Mouse (Mus musculus): ENCODE results near the gene Dhrs4. TPM values are rescaled to one million over a fixed set of nuclear protein-coding genes. Genes with fewer than 3 reads are reported as not detected.

Gene Dhrs4
- polyA plus RNA-seq, 1 experiment from 2014 or later, result 60.7 TPM

- Histone ChIP-seq H3K27me3 (no peaks in the 10 kb centered on the region), H3K36me3 (no peaks in the 10 kb centered on the region), H3K4me3 (no peak overlapping the region), H3K27ac (no peak overlapping the region), H3K9me3 (replicated peaks) (no peaks in the 10 kb centered on the region), H3K4me1 (replicated peaks) (peaks cover 10% of the 10 kb centered on the region), H3K9ac (no peak overlapping the region), H3K4me2 (no peak overlapping the region)
- ATAC-seq (replicated peaks; ENCODE audit: insufficient number of reproducible peaks, insufficient read depth, low FRiP score, low read depth), result no peak
- WGBS, result 43% methylated on average over 6 of the region's 6 CpGs
These were observed 57.7 kb downstream of the Dhrs4 start for GRCm38 (mm10) chr14:55536116-55536745.

Other genes starting within 250 kb of the Dhrs4 start
- gene Carmil3, start 11.9 kb downstream of the Dhrs4 start, polyA plus RNA-seq (2015; fragmentation: Nextera tagmentation; extraction: Ambion mirVana), result 1.1 and 1.8 TPM in 2 replicates
- 0.30 and 0.34 TPM in 2 replicates for gene Cpne6, start 31.7 kb downstream of the Dhrs4 start, polyA plus RNA-seq (2015; fragmentation: Nextera tagmentation; extraction: Ambion mirVana)
- gene Nrl, start 46.2 kb downstream of the Dhrs4 start, polyA plus RNA-seq (2015; fragmentation: Nextera tagmentation; extraction: Ambion mirVana), result not detected in 2 replicates
- gene Pck2, start 61.5 kb downstream of the Dhrs4 start, polyA plus RNA-seq (2015; fragmentation: Nextera tagmentation; extraction: Ambion mirVana), result 34.2 and 42.5 TPM in 2 replicates
- gene Dcaf11, start 81.2 kb downstream of the Dhrs4 start, polyA plus RNA-seq (2015; fragmentation: Nextera tagmentation; extraction: Ambion mirVana), result 66.2 and 70.2 TPM in 2 replicates
- 0.82 TPM in 1 of 2 replicates, not detected in the other for gene A730061H03Rik, start 81.6 kb downstream of the Dhrs4 start, polyA plus RNA-seq (2015; fragmentation: Nextera tagmentation; extraction: Ambion mirVana)
- gene Fitm1, start 96.9 kb downstream of the Dhrs4 start, polyA plus RNA-seq (2015; fragmentation: Nextera tagmentation; extraction: Ambion mirVana), result 80.5 and 81.7 TPM in 2 replicates
- 206 and 216 TPM in 2 replicates for gene Psme1, start 99.4 kb downstream of the Dhrs4 start, polyA plus RNA-seq (2015; fragmentation: Nextera tagmentation; extraction: Ambion mirVana)
- gene Emc9, start 106.5 kb downstream of the Dhrs4 start, polyA plus RNA-seq (2015; fragmentation: Nextera tagmentation; extraction: Ambion mirVana), result 21.2 and 21.6 TPM in 2 replicates
- 203 and 215 TPM in 2 replicates for gene Psme2, start 112.4 kb downstream of the Dhrs4 start, polyA plus RNA-seq (2015; fragmentation: Nextera tagmentation; extraction: Ambion mirVana)
- 15.8 and 17.4 TPM in 2 replicates for gene Rnf31, start 113.0 kb downstream of the Dhrs4 start, polyA plus RNA-seq (2015; fragmentation: Nextera tagmentation; extraction: Ambion mirVana)
- 9.1 and 13.7 TPM in 2 replicates for gene Irf9, start 124.8 kb downstream of the Dhrs4 start, polyA plus RNA-seq (2015; fragmentation: Nextera tagmentation; extraction: Ambion mirVana)
- 6.9 and 7.1 TPM in 2 replicates for gene Rec8, start 139.3 kb downstream of the Dhrs4 start, polyA plus RNA-seq (2015; fragmentation: Nextera tagmentation; extraction: Ambion mirVana)
- 45.0 and 66.7 TPM in 2 replicates for gene Ipo4, start 157.2 kb downstream of the Dhrs4 start, polyA plus RNA-seq (2015; fragmentation: Nextera tagmentation; extraction: Ambion mirVana)
- gene Gm49378, start 159.1 kb downstream of the Dhrs4 start, polyA plus RNA-seq (2015; fragmentation: Nextera tagmentation; extraction: Ambion mirVana), result 0.74 and 2.1 TPM in 2 replicates
- gene Tm9sf1, start 165.0 kb downstream of the Dhrs4 start, polyA plus RNA-seq (2015; fragmentation: Nextera tagmentation; extraction: Ambion mirVana), result 76.8 and 91.2 TPM in 2 replicates
- gene Tssk4, start 171.4 kb downstream of the Dhrs4 start, polyA plus RNA-seq (2015; fragmentation: Nextera tagmentation; extraction: Ambion mirVana), result 0.31 and 0.36 TPM in 2 replicates
- gene Mdp1, start 181.8 kb downstream of the Dhrs4 start, polyA plus RNA-seq (2015; fragmentation: Nextera tagmentation; extraction: Ambion mirVana), result 84.5 and 90.0 TPM in 2 replicates
- 36.0 and 42.3 TPM in 2 replicates for gene Gmpr2, start 193.2 kb downstream of the Dhrs4 start, polyA plus RNA-seq (2015; fragmentation: Nextera tagmentation; extraction: Ambion mirVana)
- 448 and 462 TPM in 2 replicates for gene Nedd8, start 193.4 kb downstream of the Dhrs4 start, polyA plus RNA-seq (2015; fragmentation: Nextera tagmentation; extraction: Ambion mirVana)
- gene Tinf2, start 203.1 kb downstream of the Dhrs4 start, polyA plus RNA-seq (2015; fragmentation: Nextera tagmentation; extraction: Ambion mirVana), result 26.1 and 29.2 TPM in 2 replicates
- 0.20 and 0.60 TPM in 2 replicates for gene Tgm1, start 235.2 kb downstream of the Dhrs4 start, polyA plus RNA-seq (2015; fragmentation: Nextera tagmentation; extraction: Ambion mirVana)
- gene Rabggta, start 243.5 kb downstream of the Dhrs4 start, polyA plus RNA-seq (2015; fragmentation: Nextera tagmentation; extraction: Ambion mirVana), result 20.7 and 23.8 TPM in 2 replicates

All from heart, embryonic 15.5 days (tissue).